Mouse (Mus musculus) right cerebral cortex, postnatal 14 days (tissue): Measurements from ENCODE around the gene Twf2.

ENCODE experiments used
- DNase-seq: peaks from one replicate; pipeline ENCODE4 v3.0.0; 2022

The Twf2 gene

GRCm38 (mm10) chr9:106179964-106180363, 22.9 kb upstream of the Twf2 start:
- no peak for DNase-seq

- no peak for DNase-seq
Observed at GRCm38 (mm10) chr9:106182146-106182545, 20.8 kb upstream of the Twf2 start.

- DNase-seq = no peak
Observed at GRCm38 (mm10) chr9:106183996-106184395, 18.9 kb upstream of the Twf2 start.

- no peak for DNase-seq
Observed at GRCm38 (mm10) chr9:106191355-106191754, 11.6 kb upstream of the Twf2 start.

GRCm38 (mm10) chr9:106192024-106192423, 10.9 kb upstream of the Twf2 start:
- DNase-seq = no peak

- DNase-seq = no peak
Observed at GRCm38 (mm10) chr9:106192998-106193397, 9.9 kb upstream of the Twf2 start.

GRCm38 (mm10) chr9:106193930-106194807, 8.7 kb upstream of the Twf2 start:
- no peak for DNase-seq

GRCm38 (mm10) chr9:106195693-106196092, 7.2 kb upstream of the Twf2 start:
- no peak for DNase-seq

GRCm38 (mm10) chr9:106197081-106197713, 5.7 kb upstream of the Twf2 start:
- DNase-seq = no peak

- no peak for DNase-seq
Observed at GRCm38 (mm10) chr9:106197732-106198131, 5.2 kb upstream of the Twf2 start.

- DNase-seq = peak; percentile 58
Observed at GRCm38 (mm10) chr9:106198962-106199458, 3.9 kb upstream of the Twf2 start.

GRCm38 (mm10) chr9:106199535-106200272, 3.2 kb upstream of the Twf2 start, which contains the start of gene Ppm1m:
Gene Ppm1m, minus strand, starts transcription at chr9:106199746.
- DNase-seq = no peak

- no peak for DNase-seq
Observed at GRCm38 (mm10) chr9:106201895-106202294, 1.0 kb upstream of the Twf2 start.

- DNase-seq = no peak
Observed at GRCm38 (mm10) chr9:106203990-106204851, 1.3 kb downstream of the Twf2 start.

GRCm38 (mm10) chr9:106205713-106206290, 2.9 kb downstream of the Twf2 start:
- no peak for DNase-seq

GRCm38 (mm10) chr9:106206515-106206914, 3.6 kb downstream of the Twf2 start:
- no peak for DNase-seq

- DNase-seq = no peak
Observed at GRCm38 (mm10) chr9:106208181-106208580, 5.3 kb downstream of the Twf2 start.

- no peak for DNase-seq
Observed at GRCm38 (mm10) chr9:106209954-106210353, 7.0 kb downstream of the Twf2 start.

- DNase-seq = no peak
Observed at GRCm38 (mm10) chr9:106210853-106211609, 8.1 kb downstream of the Twf2 start.

- peak; percentile 89 for DNase-seq
Observed at GRCm38 (mm10) chr9:106211680-106212593, 9.0 kb downstream of the Twf2 start.
